Mouse (Mus musculus): ENCODE results near the gene Psmd2.
A peak's percentile ranks its signal among the peaks of the same experiment; 100 is the strongest.

The Psmd2 gene

GRCm38 (mm10) chr16:20651076-20651946 is at the start of gene Psmd2:
Gene Psmd2, plus strand, starts transcription at chr16:20651652.
- DNase-seq (ENCODE audit: extremely low read depth, insufficient read length, low spot score) = peak; percentile 95

- no peak for DNase-seq (ENCODE audit: extremely low read depth, insufficient read length, low spot score)
Measured at GRCm38 (mm10) chr16:20604705-20605104, 46.7 kb upstream of the Psmd2 start.

DNA sequence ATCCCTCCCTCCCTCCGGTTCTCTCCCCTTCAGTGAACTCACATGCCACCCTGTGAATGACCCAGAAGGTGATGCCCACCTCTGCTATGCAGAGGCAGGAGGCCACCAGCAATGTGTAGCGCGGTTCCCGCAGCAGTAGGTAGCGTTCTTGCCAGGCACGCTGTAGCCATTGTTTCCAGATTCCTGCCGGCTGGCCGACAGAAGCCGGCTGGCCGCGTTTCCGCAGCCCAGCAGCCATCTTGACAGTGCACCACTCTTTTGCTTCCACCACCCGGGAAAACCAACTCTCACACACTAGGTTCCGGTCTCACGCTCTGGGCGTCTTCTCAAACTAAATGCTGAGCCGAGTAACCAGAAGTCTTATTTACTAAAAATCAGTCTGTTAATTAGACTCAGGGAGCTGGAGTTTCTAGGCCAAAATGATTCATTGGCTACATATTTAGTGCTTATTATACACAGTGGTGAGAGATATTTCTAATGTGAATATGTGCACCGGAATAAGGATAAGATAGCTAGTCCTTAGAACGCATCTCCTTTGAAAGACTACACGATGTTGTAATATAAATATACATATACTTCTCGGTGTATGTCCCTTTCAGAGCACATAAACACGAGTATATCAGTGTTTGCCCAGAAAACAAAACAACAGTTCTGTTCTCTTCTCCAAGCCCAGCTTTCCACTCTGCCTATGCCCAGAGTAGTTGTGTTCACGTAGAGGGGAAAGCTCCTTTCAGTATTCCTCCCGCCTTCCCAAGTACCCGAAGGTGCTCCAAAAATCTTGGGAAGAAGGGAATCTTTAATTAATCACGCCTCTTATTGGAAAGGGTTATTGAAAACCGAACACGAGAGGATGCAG is 40.7 kb upstream of the Psmd2 start:
- DNase-seq (ENCODE audit: extremely low read depth, insufficient read length, low spot score) = peak; percentile 83

GRCm38 (mm10) chr16:20611357-20612227 is 39.9 kb upstream of the Psmd2 start, which contains the start of the genes Eef1akmt4, Gm49333 and Alg3:
Gene Eef1akmt4, plus strand, starts transcription at chr16:20611593.
Gene Gm49333, plus strand, starts transcription at chr16:20611610.
Gene Alg3, minus strand, starts transcription at chr16:20611735.
- DNase-seq (ENCODE audit: extremely low read depth, insufficient read length, low spot score) = peak; percentile 94

DNA sequence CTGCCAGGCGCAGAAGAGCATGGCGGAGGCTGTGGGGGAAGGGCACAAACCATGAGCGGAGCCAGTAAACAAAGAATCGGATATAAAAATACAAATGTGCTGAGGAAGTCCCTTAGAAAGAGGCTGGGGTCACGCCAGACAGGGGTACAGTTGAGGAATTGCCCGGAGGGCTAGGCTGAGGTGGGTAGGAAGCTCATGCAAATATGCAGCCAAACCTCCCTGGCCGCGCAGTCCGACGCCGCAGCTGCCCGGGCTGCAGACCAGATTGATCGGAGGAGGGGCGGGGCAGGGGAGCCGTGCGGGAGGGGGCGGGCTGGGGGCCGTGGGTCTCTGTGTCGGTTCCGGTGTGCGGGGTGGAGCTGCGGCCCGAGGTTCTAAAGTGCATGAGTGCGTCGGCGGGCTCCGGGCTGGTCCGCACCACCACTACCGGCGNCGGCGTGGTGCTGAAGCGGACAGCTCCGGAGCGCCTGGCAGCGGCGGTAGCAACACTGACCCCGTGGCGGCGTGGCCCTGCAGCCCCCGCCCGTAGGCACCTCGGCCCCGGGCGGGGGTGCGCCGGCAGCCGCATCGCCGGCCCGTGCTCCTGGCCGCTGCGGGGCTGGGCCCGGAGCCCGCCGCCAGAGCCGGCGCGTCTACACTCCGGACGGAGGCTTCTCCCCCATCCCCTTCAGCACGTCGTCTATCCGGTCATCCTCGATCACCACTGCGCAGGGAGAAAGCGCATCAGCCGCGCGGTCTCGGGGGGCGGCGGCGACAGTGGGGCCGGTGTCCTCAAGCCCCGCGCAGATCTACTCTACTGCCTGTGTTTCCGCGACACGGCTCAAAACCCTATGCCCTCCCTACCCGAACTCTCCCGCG is 31.7 kb upstream of the Psmd2 start:
- DNase-seq (ENCODE audit: extremely low read depth, insufficient read length, low spot score) = peak; percentile 39

GRCm38 (mm10) chr16:20620399-20620735 is 31.1 kb upstream of the Psmd2 start:
- DNase-seq (ENCODE audit: extremely low read depth, insufficient read length, low spot score) = no peak

DNA sequence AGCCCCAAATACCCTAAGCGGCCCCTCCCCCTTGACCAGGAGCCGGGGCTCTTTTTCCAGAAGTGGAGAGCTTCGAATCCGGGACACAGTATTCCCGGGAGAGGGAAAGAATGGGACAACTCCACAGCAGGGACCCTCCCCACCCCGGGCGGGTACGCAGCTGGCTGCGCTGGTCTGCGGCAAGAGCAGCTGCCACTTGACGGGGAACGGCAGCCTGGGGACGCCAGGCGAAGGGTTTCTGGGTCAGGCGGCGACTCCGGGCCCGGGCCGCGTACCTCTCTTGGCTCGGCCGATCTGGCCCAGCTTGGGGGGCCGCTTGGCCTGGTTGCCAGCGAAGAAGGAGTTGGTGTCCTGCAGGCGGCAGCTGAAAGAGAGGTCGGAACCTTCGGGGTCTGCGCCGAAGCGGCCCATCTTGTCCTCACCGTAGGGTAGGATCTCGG is 30.7 kb upstream of the Psmd2 start:
- peak; percentile 68 for DNase-seq (ENCODE audit: extremely low read depth, insufficient read length, low spot score)

DNA sequence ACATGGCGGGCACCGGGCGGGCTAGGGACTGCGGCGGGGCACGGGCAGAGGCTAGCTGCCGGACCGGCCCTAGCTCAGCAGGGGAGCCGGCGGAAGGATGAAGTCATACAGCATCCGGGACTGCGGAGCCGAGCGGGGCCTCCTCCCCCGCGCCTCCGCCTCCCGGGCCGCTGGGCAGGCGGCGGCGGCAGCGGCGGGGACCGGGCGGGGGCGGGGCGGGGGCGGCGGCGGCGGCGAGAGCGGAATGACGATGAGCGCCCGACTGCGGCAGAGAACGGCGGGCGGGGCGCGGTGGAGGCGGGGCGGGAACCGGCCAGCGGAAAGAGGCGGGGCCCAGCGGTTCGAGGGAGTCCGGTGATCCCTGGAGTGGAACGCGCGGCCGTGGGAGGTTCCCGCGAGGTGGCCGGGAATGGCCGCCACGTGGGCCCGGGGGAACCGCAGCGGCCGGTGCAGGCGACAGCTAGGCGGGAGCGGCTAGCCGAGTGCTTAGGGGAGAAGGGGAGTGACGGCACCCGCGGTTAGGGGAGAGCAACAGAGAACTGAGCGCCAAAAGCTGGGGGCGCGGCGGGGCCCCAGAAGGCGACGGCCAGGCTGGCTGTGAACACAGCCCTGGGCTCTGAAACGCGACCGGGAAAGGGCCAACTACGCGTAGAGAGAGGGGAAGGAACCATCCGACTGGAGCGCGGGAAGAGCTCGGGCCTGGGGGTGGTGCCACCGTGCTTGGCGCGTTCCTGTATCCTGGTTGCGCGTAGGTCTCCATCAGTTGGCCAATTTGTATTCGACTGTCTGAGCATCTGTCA is 30.1 kb upstream of the Psmd2 start, which contains the start of gene Camk2n2:
Camk2n2 (minus strand) TSS at position 97 of the 800 bp plus-strand sequence.
- peak; percentile 83 for DNase-seq (ENCODE audit: extremely low read depth, insufficient read length, low spot score)

GRCm38 (mm10) chr16:20621991-20622685 is 29.3 kb upstream of the Psmd2 start:
- DNase-seq (ENCODE audit: extremely low read depth, insufficient read length, low spot score) = peak; percentile 92

DNA sequence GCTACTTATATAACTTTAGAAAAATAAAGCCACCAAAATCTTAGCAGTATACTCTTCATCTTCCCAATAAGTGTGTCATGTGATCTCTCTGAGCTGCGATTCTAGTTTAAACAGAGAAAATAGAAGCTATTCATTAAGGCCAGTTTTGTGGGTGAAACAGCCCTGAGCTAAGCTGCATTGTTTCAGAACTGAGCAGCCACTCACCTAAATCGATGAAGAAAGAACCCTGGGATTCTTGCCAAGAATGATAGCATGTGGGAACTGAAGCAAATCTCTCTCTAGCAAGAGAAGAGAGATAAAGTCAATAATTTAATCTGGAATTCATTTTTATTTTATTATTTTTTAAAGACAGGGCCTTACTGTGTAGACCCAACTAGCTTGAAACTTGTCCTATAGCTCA is 28.2 kb upstream of the Psmd2 start:
- no peak for DNase-seq (ENCODE audit: extremely low read depth, insufficient read length, low spot score)

- DNase-seq (ENCODE audit: extremely low read depth, insufficient read length, low spot score) = no peak
Measured at GRCm38 (mm10) chr16:20628871-20629391, 22.5 kb upstream of the Psmd2 start.

DNA sequence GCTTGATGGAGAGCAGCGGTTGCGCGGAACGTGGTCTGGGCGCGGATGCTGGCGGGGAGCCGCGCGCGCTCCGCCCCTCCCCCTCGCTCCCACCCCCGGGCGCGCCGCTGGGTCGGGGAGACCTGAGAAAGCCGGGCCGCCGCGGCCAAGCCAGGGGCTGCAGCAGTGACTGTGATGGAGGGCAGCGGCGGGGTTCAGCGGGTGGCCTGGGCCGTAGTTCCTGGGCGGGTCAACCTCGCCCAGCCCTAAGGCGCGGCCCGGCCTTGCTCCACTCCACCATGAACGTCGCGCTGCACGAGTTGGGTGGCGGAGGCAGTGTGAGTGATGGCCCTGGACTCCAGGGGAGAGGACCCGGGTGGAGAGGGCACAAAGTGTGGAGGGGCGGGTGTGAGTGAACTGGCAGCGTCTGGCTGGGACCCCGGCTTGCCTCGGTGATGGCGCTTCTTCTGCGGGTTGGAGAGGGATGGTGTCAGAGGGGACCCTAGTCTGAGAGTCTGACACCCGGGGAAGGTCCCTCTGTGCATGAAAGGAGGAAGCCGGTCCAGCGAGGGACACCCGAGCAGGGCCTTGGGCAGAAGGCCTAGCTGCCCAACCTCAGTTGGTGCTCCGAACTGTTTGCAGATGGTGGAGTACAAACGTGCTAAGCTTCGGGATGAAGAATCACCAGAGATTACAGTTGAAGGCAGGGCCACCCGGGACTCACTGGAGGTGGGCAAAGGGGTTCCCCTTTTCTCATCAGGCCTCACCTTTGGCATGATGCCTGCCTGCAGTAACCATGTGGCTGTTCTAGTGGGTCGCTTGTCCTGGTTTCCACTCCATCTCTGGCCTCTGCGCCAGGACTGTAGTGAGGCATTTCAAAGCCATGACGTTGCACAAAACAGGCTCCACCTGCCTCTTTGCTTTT is 21.5 kb upstream of the Psmd2 start, which contains the start of gene Ece2:
Ece2 (plus strand) TSS at position 98 of the 904 bp plus-strand sequence.
- DNase-seq (ENCODE audit: extremely low read depth, insufficient read length, low spot score) = no peak

GRCm38 (mm10) chr16:20637410-20637809 is 14.0 kb upstream of the Psmd2 start:
- DNase-seq (ENCODE audit: extremely low read depth, insufficient read length, low spot score) = no peak

DNA sequence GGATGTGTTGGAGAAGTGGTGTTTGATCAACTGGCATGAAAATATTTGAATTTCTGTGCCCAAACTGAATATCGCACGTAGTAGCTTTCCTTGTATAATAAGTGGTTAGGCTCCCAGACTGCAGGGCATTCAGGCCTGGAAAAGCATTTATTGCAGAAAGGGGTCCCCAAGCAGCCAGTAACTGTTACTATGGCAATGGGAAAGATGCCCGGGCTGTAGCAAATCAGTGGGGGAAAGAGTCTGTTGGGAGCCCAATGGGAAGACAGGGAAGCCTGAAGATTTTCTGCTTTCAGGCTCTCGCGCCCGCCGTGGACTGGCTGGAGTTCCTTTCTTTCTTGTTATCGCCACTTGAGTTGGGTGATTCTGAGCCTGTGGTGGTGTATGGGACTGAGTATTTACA is 13.1 kb upstream of the Psmd2 start:
- no peak for DNase-seq (ENCODE audit: extremely low read depth, insufficient read length, low spot score)

GRCm38 (mm10) chr16:20642161-20642560 is 9.3 kb upstream of the Psmd2 start:
- peak; percentile 51 for DNase-seq (ENCODE audit: extremely low read depth, insufficient read length, low spot score)

GRCm38 (mm10) chr16:20643911-20644310 is 7.5 kb upstream of the Psmd2 start:
- no peak for DNase-seq (ENCODE audit: extremely low read depth, insufficient read length, low spot score)

- no peak for DNase-seq (ENCODE audit: extremely low read depth, insufficient read length, low spot score)
Measured at GRCm38 (mm10) chr16:20651947-20652310, 477 bp downstream of the Psmd2 start.
